Mouse (Mus musculus) macrophage (primary cell): ENCODE data around the gene Setd2. TPM values are rescaled to one million over a fixed set of nuclear protein-coding genes. Genes with fewer than 3 reads are reported as not detected.

Experiments used
- H3K27ac ChIP-seq: fragments of 350-480 bp; formaldehyde crosslinking; 2 replicates; pipeline ENCODE4 v1.9.0; 2021
- H3K36me3 ChIP-seq: fragments of 350-480 bp; formaldehyde crosslinking; 2 replicates; pipeline ENCODE4 v1.9.0; 2021; ENCODE audit errors: inconsistent target
- H3K4me3 ChIP-seq: fragments of 350-480 bp; formaldehyde crosslinking; 2 replicates; pipeline ENCODE4 v1.9.0; 2021; ENCODE audit errors: inconsistent target
- H3K79me2 ChIP-seq: fragments of 350-480 bp; formaldehyde crosslinking; 2 replicates; pipeline ENCODE4 v1.9.0; 2021; ENCODE audit errors: inconsistent target
- WGBS: methylation state at CpG from one replicate; pipeline ENCODE4 v1.1.7; 2026; ENCODE audit warnings: inconsistent platforms; ENCODE audit not compliant: missing documents; 5-methylcytosine and 5-hydroxymethylcytosine counted together
- polyA plus RNA-seq: library from polyadenylated mRNA; stranded (reverse); fragments of 250-400 nt; gene quantifications from 3 replicates; pipeline ENCODE4 v1.2.4, GENCODE M21; 2018; ENCODE audit warnings: inconsistent platforms

The Setd2 gene
- polyA plus RNA-seq, 1 experiment from 2014 or later = 71.6 TPM

DNA sequence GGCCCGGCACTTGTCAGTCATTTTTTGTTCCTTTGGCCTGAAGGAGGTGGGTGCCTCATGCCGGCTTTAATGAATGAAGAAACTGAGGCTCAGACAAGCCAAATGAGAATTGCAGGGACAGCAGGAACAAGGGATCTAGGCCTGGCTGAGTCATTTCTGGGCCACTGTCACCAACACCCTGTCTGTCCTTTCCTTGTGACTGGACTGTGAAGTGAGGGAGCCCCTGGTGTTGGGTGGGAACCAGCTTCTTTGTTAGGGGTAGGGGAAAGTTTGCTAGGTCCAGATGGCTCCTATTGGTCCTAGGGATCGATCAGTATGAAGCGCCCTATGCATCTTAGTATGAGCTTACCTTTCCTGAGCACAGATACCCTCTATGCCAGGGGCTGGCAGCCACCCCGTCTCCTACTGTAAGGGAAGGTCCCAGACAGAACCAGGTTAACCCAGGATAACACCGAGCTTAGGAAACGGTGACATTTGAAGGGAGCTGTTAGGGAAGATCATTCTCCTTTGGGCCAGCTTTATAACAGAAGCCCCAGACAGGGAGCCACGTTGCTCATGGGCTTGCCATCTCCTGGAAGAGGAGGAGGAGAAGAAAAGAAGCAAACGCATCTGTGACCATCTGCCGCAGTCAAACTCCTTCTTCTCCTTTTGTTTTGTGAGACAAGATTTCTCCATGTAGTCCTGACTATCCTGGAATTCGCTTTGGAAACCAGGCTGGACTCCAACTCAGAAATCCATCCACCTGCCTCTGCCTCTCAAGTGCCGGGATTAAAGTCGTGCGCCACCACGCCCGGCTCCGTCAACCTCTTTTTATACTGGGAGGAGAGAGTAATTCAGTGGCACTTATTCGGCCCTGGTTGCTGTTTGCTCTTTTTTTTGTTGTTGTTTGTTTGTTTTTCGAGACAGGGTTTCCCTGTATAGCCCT lies 122.6 kb downstream of the Setd2 start:
- Histone ChIP-seq H3K27ac (peak overlapping the region; percentile 52), H3K4me3 (no peak overlapping the region)
- WGBS = 88% methylated on average over 19 of the region's 19 CpGs

DNA sequence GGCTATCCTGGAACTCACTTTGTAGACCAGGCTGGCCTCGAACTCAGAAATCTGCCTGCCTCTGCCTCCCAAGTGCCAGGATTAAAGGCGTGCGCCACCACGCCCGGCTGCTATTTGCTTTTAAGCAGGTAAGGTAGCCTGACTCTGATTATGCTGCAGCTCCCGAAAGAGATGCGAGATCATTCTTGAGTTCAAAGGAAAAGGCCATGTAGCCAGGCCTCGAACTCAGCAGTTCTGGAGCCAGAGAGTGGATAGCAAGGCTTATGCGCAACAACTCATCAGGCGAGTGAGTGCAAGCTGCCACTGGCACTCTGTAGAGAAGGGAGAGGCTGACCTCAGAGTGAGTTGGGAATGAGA lies 123.2 kb downstream of the Setd2 start:
- Histone ChIP-seq H3K27ac (peak overlapping the region; percentile 79), H3K79me2 (peaks cover 58% of the 10 kb centered on the region), H3K36me3 (no peaks in the 10 kb centered on the region), H3K4me3 (peak overlapping the region; percentile 63)
- WGBS = 94% methylated on average over 9 of the region's 10 CpGs

More for the DNA sequence above, 122.6 kb downstream of the Setd2 start:
- Histone ChIP-seq H3K79me2 (peaks cover 58% of the 10 kb centered on the region), H3K36me3 (no peaks in the 10 kb centered on the region)

DNA sequence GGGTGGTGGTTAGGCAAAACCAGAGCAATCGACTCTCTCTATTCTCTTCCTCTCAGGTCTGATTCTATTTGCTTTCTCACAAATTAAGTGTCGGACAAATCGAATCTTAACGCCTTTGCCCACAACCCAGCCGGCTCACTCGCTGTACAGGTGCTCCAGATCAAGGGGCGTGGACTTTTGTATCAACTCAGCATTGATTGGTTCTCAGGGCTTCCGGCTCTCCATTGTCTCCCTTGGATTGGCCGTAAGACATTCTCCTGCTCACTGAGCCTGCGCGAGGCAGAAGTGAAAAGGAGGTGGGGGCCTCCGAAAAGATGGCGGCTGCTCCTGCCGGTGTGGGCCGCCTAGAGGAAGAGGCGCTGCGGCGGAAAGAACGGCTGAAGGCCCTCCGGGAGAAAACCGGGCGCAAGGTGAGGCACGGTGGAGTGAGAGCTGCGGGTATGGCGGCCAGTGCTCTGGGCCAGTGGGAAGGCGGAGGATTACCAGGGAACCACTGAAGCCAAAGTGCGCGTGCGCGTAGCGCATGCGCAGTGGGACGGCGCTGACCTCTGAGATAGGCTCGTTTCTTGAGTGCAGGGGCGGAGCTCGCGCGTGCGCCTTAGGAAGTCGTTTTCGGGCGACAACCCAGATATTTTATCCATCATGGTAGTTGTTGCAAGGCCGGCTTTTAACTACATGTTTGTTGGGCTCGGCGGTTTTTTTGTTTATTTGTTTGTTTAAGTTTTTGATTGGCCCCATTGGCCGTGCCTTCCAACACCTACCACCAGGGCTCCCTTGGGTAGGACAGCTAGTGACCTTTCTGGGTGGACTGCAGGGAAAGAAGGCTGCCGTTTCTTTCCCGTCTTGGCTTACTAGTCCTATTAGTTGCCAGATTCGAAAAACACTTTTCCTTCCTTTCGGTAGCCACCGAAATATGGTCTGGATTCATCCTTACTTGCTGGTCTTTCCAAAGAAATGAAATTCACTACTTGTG lies 124.1 kb downstream of the Setd2 start, which contains the start of gene Ccdc12:
Ccdc12 (plus strand) TSS at position 255 of the 973 bp plus-strand sequence.
- WGBS = under 1% methylated on average over 52 of the region's 52 CpGs
- Histone ChIP-seq H3K36me3 (no peaks in the 10 kb centered on the region), H3K27ac (peak within 1 kb of the TSS; percentile 79), H3K79me2 (peaks cover 58% of the 10 kb centered on the region), H3K4me3 (peak within 1 kb of the TSS; percentile 63)

DNA sequence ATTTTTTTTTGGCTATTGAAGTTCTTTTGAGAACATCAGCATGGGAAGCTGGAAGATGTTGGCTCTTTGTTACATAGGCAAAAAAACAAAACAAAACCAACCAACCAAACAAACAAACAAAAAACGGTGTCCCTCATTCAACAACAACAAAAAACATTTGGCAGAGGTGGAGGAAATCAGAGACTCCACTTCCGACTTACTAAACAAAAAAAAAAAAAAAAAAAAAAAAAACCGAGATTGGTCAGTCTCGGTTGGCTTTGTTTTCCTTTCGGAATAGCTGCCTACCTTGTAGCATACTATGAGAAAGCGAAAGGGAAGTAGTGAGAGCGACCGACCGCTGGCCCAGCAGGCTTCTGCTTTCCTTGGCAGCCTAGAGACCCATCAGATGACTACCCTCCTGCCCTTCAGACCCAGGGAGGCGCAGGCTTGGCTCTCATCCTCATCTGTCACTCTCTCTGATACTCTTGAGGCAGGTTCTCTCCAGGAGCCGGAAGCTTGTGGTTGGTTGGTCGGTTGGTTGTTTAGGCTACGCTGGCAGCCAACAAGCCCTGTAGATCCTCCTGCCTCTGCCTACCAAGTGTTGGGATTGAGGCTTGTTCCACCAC lies 125.2 kb downstream of the Setd2 start:
- H3K27ac ChIP-seq = peak overlapping the region; percentile 79
- under 1% methylated on average over 8 of the region's 13 CpGs for WGBS

DNA sequence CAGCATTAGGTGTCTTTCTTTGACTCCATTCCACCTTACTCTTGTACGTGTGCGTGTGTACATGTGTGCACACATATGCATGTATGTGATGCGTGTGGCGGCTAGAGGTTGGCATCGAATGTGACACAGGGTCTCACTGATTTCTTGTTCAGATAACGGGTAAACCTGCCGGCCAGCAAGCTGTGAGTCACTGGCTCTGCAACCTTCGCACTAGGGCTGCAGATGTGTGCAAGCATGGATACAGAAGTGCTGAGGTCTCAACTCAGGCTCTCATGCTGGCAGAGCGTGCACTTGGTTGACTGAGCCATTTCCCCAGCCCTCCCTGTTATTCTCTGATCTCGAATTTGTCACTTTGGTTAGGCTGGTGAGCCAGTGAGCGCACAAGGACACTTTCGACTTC lies 127.1 kb downstream of the Setd2 start:
- no peak overlapping the region for H3K4me3 ChIP-seq
- H3K27ac ChIP-seq = peak overlapping the region; percentile 13; the same call in 1 of the 2 replicates
- H3K79me2 ChIP-seq = peaks cover 69% of the 10 kb centered on the region
- no peaks in the 10 kb centered on the region for H3K36me3 ChIP-seq
- 90% methylated on average over 12 of the region's 12 CpGs for WGBS

More for the DNA sequence above, 125.2 kb downstream of the Setd2 start:
- no peaks in the 10 kb centered on the region for H3K36me3 ChIP-seq
- H3K79me2 ChIP-seq = peaks cover 58% of the 10 kb centered on the region
- peak overlapping the region; percentile 63 for H3K4me3 ChIP-seq

DNA sequence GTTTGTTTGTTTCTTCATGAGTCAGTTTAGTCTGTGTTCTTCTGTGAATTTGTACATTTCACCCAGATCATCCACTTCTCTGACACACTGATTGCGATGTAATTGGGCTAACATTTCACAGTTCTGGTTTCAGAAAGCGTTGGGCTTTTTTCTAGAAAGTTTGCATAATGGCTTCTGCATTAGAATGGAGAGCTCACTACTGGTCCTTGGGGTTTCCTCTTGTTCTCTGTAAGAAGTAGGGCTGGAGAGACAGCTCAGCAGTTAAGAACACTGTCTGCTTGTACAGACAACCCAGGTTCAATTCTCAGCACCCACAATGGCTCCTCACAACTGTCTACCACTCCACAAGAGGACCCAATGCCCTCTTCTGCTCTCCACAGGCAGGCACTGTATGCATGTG lies 127.8 kb downstream of the Setd2 start:
- 74% methylated on average over 2 of the region's 2 CpGs for WGBS
- Histone ChIP-seq H3K27ac (peak overlapping the region; percentile 13; the same call in 1 of the 2 replicates), H3K36me3 (no peaks in the 10 kb centered on the region), H3K4me3 (no peak overlapping the region), H3K79me2 (peaks cover 75% of the 10 kb centered on the region)

DNA sequence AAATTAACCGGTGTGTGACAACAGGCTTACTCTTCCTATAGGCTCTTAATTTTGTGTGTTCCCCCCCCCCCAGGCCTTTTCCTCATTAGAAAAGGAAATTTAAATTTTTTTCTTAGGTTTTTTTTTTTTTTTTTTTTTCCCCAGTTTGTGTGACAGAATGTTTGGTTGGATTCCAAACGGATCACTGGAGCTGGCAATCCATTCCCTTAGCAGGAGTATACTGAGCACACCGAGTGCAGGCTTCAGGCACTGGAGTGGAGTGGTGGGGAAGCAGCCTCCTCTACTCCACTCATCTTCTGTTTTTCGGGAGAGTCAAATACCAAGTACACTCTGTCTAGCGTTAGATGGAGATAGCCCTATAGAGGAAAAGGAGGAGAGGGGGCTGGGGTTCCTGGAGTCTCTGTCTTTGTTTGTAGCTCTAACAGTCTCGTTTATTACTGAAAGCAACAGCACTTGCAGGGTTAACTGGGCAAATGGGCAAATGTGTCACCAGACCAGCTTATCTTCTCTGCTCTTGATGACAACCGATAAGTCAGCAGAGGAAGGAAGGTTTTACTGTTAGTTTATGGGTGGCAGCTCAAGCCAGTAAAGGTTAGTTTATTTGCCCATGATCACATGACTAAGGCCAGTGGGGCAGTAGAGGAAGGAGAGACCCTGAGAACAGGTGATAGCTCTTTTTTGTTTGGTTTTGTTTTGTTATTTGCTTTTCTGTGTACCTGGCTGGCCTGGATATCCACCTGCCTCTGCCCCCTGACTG lies 128.6 kb downstream of the Setd2 start:
- H3K4me3 ChIP-seq = no peak overlapping the region
- no peaks in the 10 kb centered on the region for H3K36me3 ChIP-seq
- H3K79me2 ChIP-seq = peaks cover 84% of the 10 kb centered on the region
- WGBS = 84% methylated on average over 7 of the region's 7 CpGs
- peak overlapping the region; percentile 58 for H3K27ac ChIP-seq

DNA sequence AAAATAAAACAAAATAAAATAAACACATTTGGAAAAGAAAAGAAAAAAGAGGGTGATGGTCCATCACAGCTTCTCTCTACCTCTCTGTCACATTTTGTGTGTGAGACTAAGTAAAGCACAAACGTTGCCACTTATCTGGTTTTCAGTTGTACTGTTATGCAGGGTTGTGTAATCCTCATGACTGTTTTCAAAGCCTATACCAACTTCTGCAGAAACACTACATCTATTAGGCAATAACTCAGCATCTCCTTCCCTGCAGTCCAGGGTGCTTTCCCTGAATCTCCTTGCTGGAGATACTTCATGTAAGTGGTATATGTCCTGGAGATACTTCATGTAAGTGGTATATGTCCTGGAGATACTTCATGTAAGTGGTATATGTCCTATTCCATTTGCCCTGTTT lies 130.4 kb downstream of the Setd2 start:
- H3K36me3 ChIP-seq = no peaks in the 10 kb centered on the region
- peaks cover 100% of the 10 kb centered on the region for H3K79me2 ChIP-seq
- peak overlapping the region; percentile 58 for H3K27ac ChIP-seq
- WGBS = 0% methylated on average over 1 of the region's 1 CpGs
- no peak overlapping the region for H3K4me3 ChIP-seq

DNA sequence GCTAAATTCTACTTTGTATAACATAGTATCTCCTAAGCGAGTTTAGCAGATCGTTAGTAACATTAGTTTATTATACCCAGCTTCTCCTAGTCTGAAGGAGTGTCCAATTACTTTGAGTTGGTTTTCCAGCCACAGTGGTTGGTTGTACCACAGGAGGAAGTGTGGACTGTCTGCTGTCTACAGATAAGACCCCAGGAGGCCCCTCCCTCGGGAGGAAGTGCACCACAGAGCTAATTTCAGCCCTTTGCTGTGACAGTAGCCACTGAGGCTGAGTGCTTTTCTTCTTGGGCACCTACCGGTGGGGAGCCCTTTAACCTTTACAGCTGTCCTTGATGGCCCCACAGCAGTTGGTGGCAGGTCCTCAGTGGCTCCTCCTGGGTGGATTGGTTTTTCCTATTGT lies 133.5 kb downstream of the Setd2 start:
- no peaks in the 10 kb centered on the region for H3K36me3 ChIP-seq
- H3K4me3 ChIP-seq = no peak overlapping the region
- WGBS = 12% methylated on average over 4 of the region's 4 CpGs
- peak overlapping the region; percentile 73 for H3K27ac ChIP-seq
- H3K79me2 ChIP-seq = peaks cover 100% of the 10 kb centered on the region

DNA sequence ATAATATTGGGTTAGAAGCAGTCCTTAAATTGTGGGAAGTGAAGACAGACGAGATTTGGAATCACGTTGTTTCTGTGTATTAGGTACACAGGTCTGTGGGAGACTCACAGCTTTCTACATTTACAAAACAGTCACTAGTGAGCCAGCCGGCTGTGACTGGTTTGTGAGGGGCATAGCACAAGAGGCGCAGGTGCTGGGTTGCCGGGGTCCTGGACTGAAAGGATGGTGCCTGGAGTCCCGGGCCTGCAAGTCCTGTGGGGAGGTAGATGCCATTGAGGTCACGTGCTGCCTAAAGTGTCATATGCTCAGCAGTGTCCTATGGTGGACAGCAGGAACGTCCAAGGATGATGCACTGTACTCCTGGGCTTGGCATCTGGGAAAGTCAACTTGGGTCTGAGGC lies 134.0 kb downstream of the Setd2 start:
- Histone ChIP-seq H3K36me3 (no peaks in the 10 kb centered on the region), H3K27ac (peak overlapping the region; percentile 73), H3K79me2 (peaks cover 100% of the 10 kb centered on the region), H3K4me3 (no peak overlapping the region)
- 24% methylated on average over 8 of the region's 8 CpGs for WGBS

DNA sequence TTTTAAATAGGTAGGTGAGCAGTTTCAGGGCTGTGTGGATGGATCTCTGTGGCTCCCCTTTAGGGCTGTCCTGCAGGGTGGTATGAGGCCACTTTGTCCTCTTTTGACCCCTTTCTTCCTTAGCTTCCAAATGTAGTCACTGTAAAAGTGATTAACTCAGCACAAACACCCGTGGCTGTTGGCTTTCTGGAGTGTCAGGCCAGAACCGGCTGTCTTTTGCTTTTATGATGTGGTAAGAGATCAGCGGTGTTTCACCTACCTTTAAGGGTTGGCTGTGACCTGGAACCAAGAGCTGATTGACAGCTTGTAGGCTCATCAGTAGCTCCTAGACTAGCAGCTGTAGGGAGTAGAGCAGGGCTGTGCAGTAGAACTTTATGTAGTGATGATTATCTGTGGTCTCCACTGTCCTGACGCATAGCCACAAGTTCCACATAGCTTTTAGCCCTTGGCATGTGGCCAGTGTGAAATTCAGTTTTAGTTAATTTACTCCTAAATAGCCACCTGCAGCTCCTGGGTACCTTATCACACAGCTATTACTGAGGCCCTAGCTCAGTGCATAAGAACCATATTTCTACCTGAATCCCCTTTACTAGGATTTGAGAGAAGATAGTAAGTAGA lies 134.9 kb downstream of the Setd2 start:
- Histone ChIP-seq H3K4me3 (no peak overlapping the region), H3K36me3 (no peaks in the 10 kb centered on the region), H3K27ac (peak overlapping the region; percentile 73), H3K79me2 (peaks cover 100% of the 10 kb centered on the region)
- WGBS = 14% methylated on average over 4 of the region's 4 CpGs
